Mouse (Mus musculus): ENCODE results near the gene Cfap299. TPM values are rescaled to one million over a fixed set of nuclear protein-coding genes. Genes with fewer than 3 reads are reported as not detected.

Gene Cfap299
- total and polyA plus RNA-seq, 2 experiments from 2014 or later: 0.81 to 5.3 TPM

DNA sequence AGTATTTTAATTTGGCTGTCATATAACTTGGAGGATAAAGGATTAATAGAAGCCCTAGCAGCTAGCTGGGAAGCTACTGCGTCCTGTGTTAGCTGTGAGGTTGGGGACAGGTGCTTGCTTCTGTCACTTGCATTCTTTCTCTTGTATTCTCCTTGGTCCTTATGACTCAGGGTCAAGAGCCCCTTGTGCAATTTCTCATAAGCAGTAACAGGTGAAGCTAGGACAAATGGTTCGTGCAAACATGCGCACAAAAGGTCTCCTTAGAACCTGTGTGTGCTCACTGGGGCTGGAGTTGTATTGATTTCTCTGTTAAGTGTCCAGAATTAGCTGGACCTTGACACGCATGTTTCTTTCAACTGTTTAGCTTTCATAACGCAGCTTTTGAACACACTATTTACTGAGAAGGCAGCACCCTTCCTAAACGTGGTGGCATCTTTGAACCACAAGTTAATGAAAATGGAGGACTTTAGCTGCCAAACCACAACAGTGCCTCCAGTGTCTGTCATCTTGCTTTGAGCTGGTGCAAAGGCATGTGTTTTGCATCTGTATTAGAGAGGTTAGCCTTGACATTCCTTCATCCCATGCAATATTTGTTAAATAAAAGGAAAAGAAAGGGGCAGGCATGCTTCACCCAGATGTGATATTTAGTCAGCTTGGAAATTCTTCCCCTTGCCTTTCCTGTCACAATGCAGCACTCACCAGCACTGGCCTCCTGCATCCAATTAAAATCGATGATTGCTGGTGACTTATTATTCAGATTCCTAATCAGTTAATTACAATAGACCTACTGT is 223.9 kb downstream of the Cfap299 start:
- 57% methylated on average over 7 of the region's 7 CpGs for WGBS
- no peak for TF ChIP-seq CTCF (IDR thresholded peaks at IDR 0.05; ENCODE audit: low read depth)
- Histone ChIP-seq H3K4me2 (ENCODE audit: low read depth) (no peak overlapping the region), H3K4me3 (ENCODE audit: low read depth, low read length) (no peak overlapping the region), H3K4me1 (ENCODE audit: insufficient read depth) (no peaks in the 10 kb centered on the region), H3K9me3 (ENCODE audit: low read length) (no peaks in the 10 kb centered on the region), H3K27ac (ENCODE audit: low read depth, low read length) (no peak overlapping the region), H3K9ac (no peak overlapping the region), H3K36me3 (ENCODE audit: insufficient read depth) (no peaks in the 10 kb centered on the region), H3K27me3 (ENCODE audit: insufficient read depth, low read length) (no peaks in the 10 kb centered on the region)
- DNase-seq (no peak), ATAC-seq (no peak)

DNA sequence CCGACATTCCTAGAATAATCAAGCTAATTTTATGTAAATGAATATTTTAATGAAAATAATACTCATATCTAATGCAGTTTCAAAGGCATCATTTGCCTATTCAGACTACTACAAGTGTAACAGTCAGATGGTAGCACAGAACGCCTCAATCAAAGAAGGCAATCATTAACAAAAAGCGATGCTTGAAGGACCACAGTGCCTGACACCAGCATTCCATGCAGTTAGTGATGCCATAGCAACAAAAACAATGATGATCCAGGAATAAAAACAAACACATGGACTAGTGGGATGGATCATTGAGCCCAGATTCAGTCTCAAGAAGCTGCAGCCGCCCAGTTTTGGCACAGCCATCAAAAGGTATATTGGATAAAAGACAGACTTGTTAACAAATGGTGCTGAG is 232.2 kb downstream of the Cfap299 start:
- 19% methylated on average over 4 of the region's 4 CpGs for WGBS
- DNase-seq (no peak), ATAC-seq (peak; percentile 6; the same call in 1 of the 2 replicates)
- Histone ChIP-seq H3K4me3 (ENCODE audit: low read depth, low read length) (no peak overlapping the region), H3K4me1 (ENCODE audit: insufficient read depth) (no peaks in the 10 kb centered on the region), H3K9me3 (ENCODE audit: low read length) (no peaks in the 10 kb centered on the region), H3K4me2 (ENCODE audit: low read depth) (no peak overlapping the region), H3K36me3 (ENCODE audit: insufficient read depth) (no peaks in the 10 kb centered on the region), H3K27ac (ENCODE audit: low read depth, low read length) (no peak overlapping the region), H3K9ac (no peak overlapping the region), H3K27me3 (ENCODE audit: insufficient read depth, low read length) (no peaks in the 10 kb centered on the region)
- TF ChIP-seq CTCF (IDR thresholded peaks at IDR 0.05; ENCODE audit: low read depth): no peak

DNA sequence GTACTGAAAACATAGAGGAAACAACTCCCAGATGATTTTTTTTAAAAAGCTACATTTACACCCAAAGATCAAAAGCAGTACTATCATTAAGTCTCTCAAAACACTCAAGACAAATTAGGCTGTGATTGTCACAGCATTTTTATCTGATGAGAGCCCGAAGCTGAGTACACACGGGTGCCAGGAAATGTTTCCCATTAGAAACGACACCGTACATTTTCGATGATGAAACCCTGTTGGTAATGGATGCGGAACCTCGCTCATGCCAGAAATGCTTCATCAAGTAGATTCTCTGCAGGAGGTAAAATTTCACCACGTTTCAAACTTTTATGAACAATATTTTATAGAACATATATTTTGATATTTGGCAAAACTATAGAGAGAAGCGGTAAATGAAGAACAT is 233.7 kb downstream of the Cfap299 start:
- H3K4me1 ChIP-seq (ENCODE audit: insufficient read depth): no peaks in the 10 kb centered on the region
- DNase-seq (no peak), ATAC-seq (no peak)
- H3K27ac ChIP-seq (ENCODE audit: low read depth, low read length): no peak overlapping the region
- H3K9ac ChIP-seq: no peak overlapping the region
- no peak for TF ChIP-seq CTCF (IDR thresholded peaks at IDR 0.05; ENCODE audit: low read depth)
- 54% methylated on average over 9 of the region's 9 CpGs for WGBS
- H3K4me3 ChIP-seq (ENCODE audit: low read depth, low read length): no peak overlapping the region
- H3K9me3 ChIP-seq (ENCODE audit: low read length): no peaks in the 10 kb centered on the region
- H3K36me3 ChIP-seq (ENCODE audit: insufficient read depth): no peaks in the 10 kb centered on the region
- no peak overlapping the region for H3K4me2 ChIP-seq (ENCODE audit: low read depth)
- no peaks in the 10 kb centered on the region for H3K27me3 ChIP-seq (ENCODE audit: insufficient read depth, low read length)

DNA sequence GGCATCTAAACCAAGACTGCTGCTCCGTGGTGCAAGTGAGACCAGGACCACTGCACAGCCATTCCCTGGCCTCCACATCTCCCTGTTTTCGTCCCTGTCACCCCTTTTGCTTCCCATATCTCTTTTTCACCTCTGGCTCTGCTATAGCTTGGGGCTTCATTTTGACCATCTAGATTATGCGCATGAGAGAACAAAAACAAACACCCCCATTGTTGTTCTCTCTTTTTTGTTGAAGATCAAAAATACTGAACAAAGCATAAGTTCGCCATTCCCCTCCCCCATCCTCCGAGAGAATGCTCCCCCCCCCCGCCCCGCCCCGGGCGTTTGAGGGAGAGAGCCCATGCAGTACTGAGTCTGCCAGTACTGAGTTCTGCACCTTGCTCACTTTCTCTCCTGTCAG is 234.7 kb downstream of the Cfap299 start:
- Histone ChIP-seq H3K4me3 (ENCODE audit: low read depth, low read length) (no peak overlapping the region), H3K36me3 (ENCODE audit: insufficient read depth) (no peaks in the 10 kb centered on the region), H3K27me3 (ENCODE audit: insufficient read depth, low read length) (no peaks in the 10 kb centered on the region), H3K9me3 (ENCODE audit: low read length) (no peaks in the 10 kb centered on the region), H3K9ac (no peak overlapping the region), H3K27ac (ENCODE audit: low read depth, low read length) (no peak overlapping the region), H3K4me1 (ENCODE audit: insufficient read depth) (no peaks in the 10 kb centered on the region), H3K4me2 (ENCODE audit: low read depth) (no peak overlapping the region)
- DNase-seq: no peak
- no peak for TF ChIP-seq CTCF (IDR thresholded peaks at IDR 0.05; ENCODE audit: low read depth)
- ATAC-seq: no peak
- 19% methylated on average over 9 of the region's 9 CpGs for WGBS

DNA sequence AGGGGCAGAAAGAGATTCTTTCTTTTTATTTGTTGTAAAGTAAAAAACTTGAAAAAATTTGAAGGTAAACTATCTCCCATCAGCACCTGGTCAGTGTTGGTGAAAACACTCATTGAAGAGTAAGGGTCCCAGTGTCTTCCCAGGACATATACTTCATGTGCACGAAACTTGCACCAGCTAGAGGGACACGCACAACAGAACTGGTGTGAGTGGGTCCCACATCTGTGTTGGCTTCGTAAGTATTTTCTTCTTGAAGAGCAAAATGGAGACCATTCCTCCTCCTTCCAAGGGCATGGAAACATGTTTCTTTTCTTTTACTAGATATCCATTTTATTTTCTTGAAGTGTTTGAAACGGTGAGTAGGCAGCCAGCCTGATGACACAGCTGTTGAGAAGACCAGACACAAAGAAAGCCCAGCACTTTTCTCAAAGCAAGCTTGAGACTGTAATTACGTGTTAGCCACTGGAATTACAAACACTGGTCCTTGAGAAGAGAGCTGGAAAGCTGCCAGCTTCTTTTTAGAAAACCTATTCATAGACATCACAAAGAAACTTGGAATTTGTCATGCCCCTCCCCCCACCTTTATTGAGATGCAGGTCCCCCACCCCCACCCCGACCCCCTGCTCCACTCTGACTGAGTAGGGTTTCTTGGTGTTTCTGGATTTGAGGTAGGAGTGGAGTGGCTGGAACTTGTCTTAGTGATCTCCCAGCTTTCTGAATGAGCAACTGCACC is 237.5 kb downstream of the Cfap299 start:
- Histone ChIP-seq H3K9me3 (ENCODE audit: low read length) (no peaks in the 10 kb centered on the region), H3K36me3 (ENCODE audit: insufficient read depth) (no peaks in the 10 kb centered on the region), H3K9ac (no peak overlapping the region), H3K4me3 (ENCODE audit: low read depth, low read length) (no peak overlapping the region), H3K4me2 (ENCODE audit: low read depth) (no peak overlapping the region), H3K27me3 (ENCODE audit: insufficient read depth, low read length) (no peaks in the 10 kb centered on the region), H3K4me1 (ENCODE audit: insufficient read depth) (no peaks in the 10 kb centered on the region), H3K27ac (ENCODE audit: low read depth, low read length) (no peak overlapping the region)
- ATAC-seq (peak; percentile 50; the same call in 1 of the 2 replicates), DNase-seq (peak; percentile 21)
- 13% methylated on average over 6 of the region's 6 CpGs for WGBS
- TF ChIP-seq CTCF (IDR thresholded peaks at IDR 0.05; ENCODE audit: low read depth): no peak

DNA sequence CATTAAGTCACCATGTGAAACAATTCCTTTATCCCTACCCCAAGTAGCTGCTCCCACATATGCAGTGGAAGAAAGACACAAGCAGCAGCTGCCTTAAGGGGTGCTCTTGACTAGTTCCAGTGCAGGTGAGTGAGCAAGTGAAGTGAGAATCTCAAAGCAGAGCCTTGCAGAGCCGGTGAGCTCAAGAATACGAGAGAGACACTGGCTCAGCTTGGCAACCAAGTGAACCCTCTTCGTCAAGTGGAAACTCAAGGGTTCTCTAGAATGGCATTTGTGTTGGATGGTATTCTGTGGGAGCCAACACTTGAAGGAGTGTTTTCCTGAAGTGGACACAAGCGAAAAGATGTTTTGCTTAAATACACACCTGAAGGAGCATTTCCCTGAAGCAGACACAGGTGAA is 239.4 kb downstream of the Cfap299 start:
- H3K4me3 ChIP-seq (ENCODE audit: low read depth, low read length): no peak overlapping the region
- no peaks in the 10 kb centered on the region for H3K27me3 ChIP-seq (ENCODE audit: insufficient read depth, low read length)
- H3K4me2 ChIP-seq (ENCODE audit: low read depth): no peak overlapping the region
- H3K9ac ChIP-seq: no peak overlapping the region
- ATAC-seq (no peak), DNase-seq (no peak)
- H3K4me1 ChIP-seq (ENCODE audit: insufficient read depth): no peaks in the 10 kb centered on the region
- TF ChIP-seq CTCF (IDR thresholded peaks at IDR 0.05; ENCODE audit: low read depth): no peak
- H3K27ac ChIP-seq (ENCODE audit: low read depth, low read length): no peak overlapping the region
- no peaks in the 10 kb centered on the region for H3K9me3 ChIP-seq (ENCODE audit: low read length)
- no peaks in the 10 kb centered on the region for H3K36me3 ChIP-seq (ENCODE audit: insufficient read depth)
- WGBS: 85% methylated on average over 4 of the region's 4 CpGs

DNA sequence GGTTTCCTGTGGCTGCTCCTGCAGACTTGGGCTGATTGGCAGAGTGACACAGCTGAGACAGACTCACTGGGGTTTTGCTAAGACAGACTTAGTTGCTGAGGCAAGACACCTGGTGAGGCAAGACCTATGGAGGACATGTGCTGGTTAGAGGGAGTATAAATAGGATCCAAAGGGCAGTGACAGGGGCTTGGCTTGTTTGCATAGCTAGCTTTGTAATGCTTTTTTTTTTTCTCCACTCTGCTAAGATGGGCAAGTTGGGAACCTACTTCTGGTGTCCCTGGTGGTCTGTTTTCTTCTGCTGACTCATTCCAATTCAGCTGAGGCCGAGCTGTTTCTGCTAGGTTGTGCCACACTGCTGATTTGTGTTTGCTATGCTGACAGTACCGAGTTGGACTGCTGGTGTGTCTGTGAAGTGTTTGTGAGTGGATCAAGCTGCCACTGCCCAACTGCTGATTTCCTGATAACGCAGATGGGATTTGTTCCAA is 240.0 kb downstream of the Cfap299 start:
- no peak for DNase-seq
- ATAC-seq: no peak
- Histone ChIP-seq H3K9me3 (ENCODE audit: low read length) (no peaks in the 10 kb centered on the region), H3K4me3 (ENCODE audit: low read depth, low read length) (no peak overlapping the region), H3K27ac (ENCODE audit: low read depth, low read length) (no peak overlapping the region), H3K9ac (no peak overlapping the region), H3K4me1 (ENCODE audit: insufficient read depth) (no peaks in the 10 kb centered on the region), H3K4me2 (ENCODE audit: low read depth) (no peak overlapping the region), H3K27me3 (ENCODE audit: insufficient read depth, low read length) (no peaks in the 10 kb centered on the region), H3K36me3 (ENCODE audit: insufficient read depth) (no peaks in the 10 kb centered on the region)
- WGBS: 60% methylated on average over 3 of the region's 3 CpGs
- no peak for TF ChIP-seq CTCF (IDR thresholded peaks at IDR 0.05; ENCODE audit: low read depth)
